Mouse (Mus musculus) heart, postnatal 0 days (tissue): ENCODE results near the gene Crat. TPM values are rescaled to one million over a fixed set of nuclear protein-coding genes. Genes with fewer than 3 reads are reported as not detected.

Experiments
- ATAC-seq: fragments of 200-750 bp; cut with Nextera tagmentation; 2 replicates; pipeline ENCODE4 v1.8.0; 2017; ENCODE audit warnings: low read depth, moderate number of reproducible peaks, moderate library complexity; ENCODE audit not compliant: insufficient read depth
- DNase-seq: peaks from one replicate; pipeline ENCODE4 v3.0.0-alpha.2; 2016; ENCODE audit warnings: low spot score
- H3K27ac ChIP-seq: fragments of 300-500 bp; sonication (generic); 2 replicates; pipeline ENCODE4 v1.5.1; 2014; ENCODE audit warnings: low read depth, mild to moderate bottlenecking
- H3K27me3 ChIP-seq: fragments of 300-500 bp; sonication (generic); 2 replicates; pipeline ENCODE4 v1.6.1; 2014; ENCODE audit warnings: low read length, mixed read lengths; ENCODE audit not compliant: control insufficient read depth, insufficient read depth
- H3K36me3 ChIP-seq: fragments of 300-500 bp; sonication (generic); replicated peaks from 2 replicates; pipeline ENCODE4 v1.6.1; 2014; ENCODE audit warnings: low read length, mixed read lengths; ENCODE audit not compliant: control insufficient read depth, insufficient read depth
- H3K4me1 ChIP-seq: fragments of 300-500 bp; sonication (generic); 2 replicates; pipeline ENCODE4 v1.6.1; 2014; ENCODE audit warnings: antibody characterized with exemption; ENCODE audit not compliant: control insufficient read depth, insufficient read depth
- H3K4me2 ChIP-seq: fragments of 300-500 bp; sonication (generic); 2 replicates; pipeline ENCODE4 v1.6.1; 2014; ENCODE audit warnings: low read depth, mild to moderate bottlenecking, low read length, moderate library complexity
- H3K4me3 ChIP-seq: fragments of 300-500 bp; sonication (generic); 2 replicates; pipeline ENCODE4 v1.5.1; 2014; ENCODE audit warnings: low read depth, low read length
- H3K9ac ChIP-seq: fragments of 300-500 bp; sonication (generic); replicated peaks from 2 replicates; pipeline ENCODE4 v1.6.1; 2014; ENCODE audit warnings: low read depth, low read length, mixed read lengths
- H3K9me3 ChIP-seq: fragments of 300-500 bp; sonication (generic); replicated peaks from 2 replicates; pipeline ENCODE4 v1.6.1; 2016; ENCODE audit warnings: low read length; ENCODE audit not compliant: control insufficient read depth
- CTCF ChIP-seq: IDR thresholded peaks from 2 replicates; pipeline ENCODE4 v1.5.1; 2016; ENCODE audit warnings: antibody characterized with exemption, control low read depth, low read depth
- EP300 ChIP-seq: IDR thresholded peaks from 2 replicates; pipeline ENCODE4 v1.6.1; 2016; ENCODE audit warnings: antibody characterized with exemption, low read depth
- WGBS: fragments of 180-500 bp; shearing (Covaris S2); extraction: QIAGEN DNeasy Blood & Tissue Kit; methylation state at CpG from one replicate; pipeline ENCODE4 v1.1.7; 2014; 5-methylcytosine and 5-hydroxymethylcytosine counted together
- polyA plus RNA-seq: library from polyadenylated mRNA; unstranded; fragments of >200 nt; fragmentation: Nextera tagmentation; extraction: Ambion mirVana; gene quantifications from 2 replicates; pipeline ENCODE4 v1.2.1, GENCODE M21; 2015
- total RNA-seq: library from RNA; depleted of rRNA; stranded (reverse); fragments of >200 nt; gene quantifications from 2 replicates; pipeline ENCODE4 v1.2.3, GENCODE M21; 2014; ENCODE audit warnings: low replicate concordance

The Crat gene
- total and polyA plus RNA-seq, 2 experiments from 2014 or later = 263 to 413 TPM

GRCm38 (mm10) chr2:30362865-30363264 lies 52.7 kb downstream of the Crat start:
- Histone ChIP-seq H3K27me3 (no peaks in the 10 kb centered on the region), H3K36me3 (peaks cover 11% of the 10 kb centered on the region), H3K27ac (no peak overlapping the region), H3K4me3 (no peak overlapping the region), H3K9me3 (no peaks in the 10 kb centered on the region), H3K4me1 (peaks cover 22% of the 10 kb centered on the region), H3K9ac (no peak overlapping the region), H3K4me2 (no peak overlapping the region)
- WGBS = 71% methylated on average over 5 of the region's 5 CpGs
- ATAC-seq (no peak), DNase-seq (no peak)
- no peak for TF ChIP-seq EP300
- TF ChIP-seq CTCF = no peak

GRCm38 (mm10) chr2:30360626-30361025 lies 55.0 kb downstream of the Crat start:
- H3K9ac ChIP-seq = no peak overlapping the region
- no peak for ATAC-seq
- no peak overlapping the region for H3K4me2 ChIP-seq
- 72% methylated on average over 10 of the region's 10 CpGs for WGBS
- no peak overlapping the region for H3K4me3 ChIP-seq
- TF ChIP-seq EP300 (no peak), CTCF (no peak)
- no peak for DNase-seq
- H3K9me3 ChIP-seq = no peaks in the 10 kb centered on the region
- H3K4me1 ChIP-seq = peaks cover 30% of the 10 kb centered on the region
- no peaks in the 10 kb centered on the region for H3K36me3 ChIP-seq
- H3K27me3 ChIP-seq = no peaks in the 10 kb centered on the region
- H3K27ac ChIP-seq = no peak overlapping the region

DNA sequence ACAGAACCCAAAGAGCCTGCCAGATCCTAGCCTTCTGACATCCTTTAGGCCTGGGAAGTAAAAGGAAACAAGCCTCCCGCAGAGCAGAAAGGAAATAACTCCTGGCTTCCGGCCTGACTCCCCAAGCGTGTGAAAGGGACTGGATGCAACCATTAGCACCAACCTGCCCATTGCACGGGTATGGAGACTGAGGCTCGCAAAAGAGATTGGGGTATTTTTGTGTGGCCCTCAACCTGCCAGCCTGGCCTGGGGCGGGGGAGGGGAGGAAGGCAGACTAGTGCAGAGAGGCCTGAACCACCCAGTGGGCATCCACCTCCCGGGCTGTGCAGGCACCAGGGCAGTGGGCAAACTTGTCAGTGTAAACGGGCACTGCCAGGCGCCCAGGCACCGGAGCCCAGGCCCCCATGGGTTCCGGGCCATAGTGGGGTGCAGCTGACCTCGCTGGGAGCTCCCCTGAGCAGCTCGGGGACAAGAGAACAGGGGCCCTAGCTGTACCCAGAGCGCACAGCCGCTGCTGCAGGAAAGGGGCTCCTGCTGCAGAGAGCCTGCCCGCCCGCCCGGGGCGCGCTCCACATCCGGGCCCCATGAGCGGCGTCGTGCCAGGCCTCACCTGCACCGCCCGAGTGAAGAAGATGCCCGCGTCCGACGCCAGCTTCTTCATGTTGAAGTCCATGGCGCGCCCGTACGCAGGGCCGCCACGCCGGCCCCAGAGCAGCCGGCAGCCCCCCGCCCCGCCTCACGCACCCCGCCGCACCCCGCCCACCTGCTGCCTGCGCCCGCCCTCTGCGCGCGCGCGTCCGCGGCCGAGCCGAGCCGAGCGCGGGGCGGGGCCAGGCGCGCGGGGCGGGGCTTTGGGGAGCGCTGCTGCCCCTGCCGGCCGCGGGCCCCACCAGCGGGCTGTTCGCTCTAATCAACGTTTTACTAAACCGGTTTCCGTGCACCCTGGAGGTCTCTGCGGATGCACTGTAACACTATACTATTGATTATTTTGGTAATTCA lies 56.8 kb downstream of the Crat start, which contains the start of gene Sh3glb2:
TSS of gene Sh3glb2 (minus strand) at position 805 of the 999 bp plus-strand sequence.
- Histone ChIP-seq H3K4me2 (peak within 1 kb of the TSS; percentile 89), H3K4me3 (peak within 1 kb of the TSS; percentile 84), H3K27ac (peak within 1 kb of the TSS; percentile 84), H3K9ac (peak within 1 kb of the TSS; percentile 65), H3K4me1 (peaks cover 26% of the 10 kb centered on the region), H3K27me3 (no peaks in the 10 kb centered on the region), H3K9me3 (no peaks in the 10 kb centered on the region), H3K36me3 (peaks cover 14% of the 10 kb centered on the region)
- WGBS = 2% methylated on average over 53 of the region's 73 CpGs
- ATAC-seq (peak; percentile 69), DNase-seq (peak; percentile 80)
- 0 out of 2 replicates have a peak, but pooled peaks have one; percentile 31 for TF ChIP-seq EP300
- TF ChIP-seq CTCF = peak; percentile 19

DNA sequence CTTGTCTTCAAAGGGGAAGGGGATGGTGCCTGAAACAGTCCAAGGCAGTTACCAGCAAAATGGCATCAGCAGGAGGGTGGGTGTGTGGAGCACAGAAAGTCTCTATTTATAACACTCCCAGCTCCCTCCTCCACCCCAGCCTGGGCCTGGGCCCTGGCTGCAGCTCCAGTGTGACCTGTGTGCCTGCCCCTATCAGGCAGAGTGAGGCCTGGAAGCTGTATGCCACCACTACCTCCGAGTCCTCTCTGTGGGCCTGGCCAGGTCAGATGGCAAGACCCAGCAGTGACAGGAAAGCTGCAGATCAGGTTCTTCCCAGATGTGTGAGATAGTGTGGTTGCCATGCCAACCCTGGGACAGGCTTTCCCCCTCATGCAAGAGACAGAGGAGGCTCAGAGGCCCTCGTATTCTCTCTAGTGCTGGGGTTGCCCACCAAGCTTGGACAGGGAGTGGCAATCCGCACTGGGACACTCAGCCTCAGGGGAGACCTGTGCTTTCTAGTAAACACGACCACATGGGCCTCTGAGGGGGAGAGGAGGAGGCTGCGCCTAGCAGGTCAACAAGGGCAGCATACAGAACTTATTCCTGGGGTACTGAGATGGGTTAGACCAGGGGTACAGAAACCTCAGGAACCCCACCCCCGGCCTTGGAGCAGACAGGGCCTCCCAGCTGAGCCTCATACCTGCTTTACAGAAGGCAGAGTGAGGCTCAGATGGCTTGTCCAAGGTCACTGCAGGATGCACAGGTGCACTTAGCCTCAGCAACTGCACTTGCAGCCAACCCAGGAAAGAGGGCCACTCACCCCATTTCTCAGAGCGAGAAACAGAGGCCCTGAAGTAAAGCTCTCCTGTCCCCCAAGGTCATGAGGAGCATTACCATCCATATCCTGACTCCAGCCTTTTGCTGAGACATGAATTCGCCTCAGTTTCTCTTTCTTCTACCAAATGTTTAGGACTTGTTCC lies 57.8 kb downstream of the Crat start:
- Histone ChIP-seq H3K9ac (peak overlapping the region; percentile 65), H3K27ac (peak overlapping the region; percentile 84), H3K27me3 (no peaks in the 10 kb centered on the region), H3K4me3 (peak overlapping the region; percentile 84), H3K4me1 (peaks cover 26% of the 10 kb centered on the region), H3K4me2 (peak overlapping the region; percentile 89), H3K36me3 (peaks cover 24% of the 10 kb centered on the region), H3K9me3 (no peaks in the 10 kb centered on the region)
- DNase-seq (no peak), ATAC-seq (peak; percentile 40; the same call in 1 of the 2 replicates)
- no peak for TF ChIP-seq EP300
- TF ChIP-seq CTCF = no peak
- 37% methylated on average over 8 of the region's 8 CpGs for WGBS

DNA sequence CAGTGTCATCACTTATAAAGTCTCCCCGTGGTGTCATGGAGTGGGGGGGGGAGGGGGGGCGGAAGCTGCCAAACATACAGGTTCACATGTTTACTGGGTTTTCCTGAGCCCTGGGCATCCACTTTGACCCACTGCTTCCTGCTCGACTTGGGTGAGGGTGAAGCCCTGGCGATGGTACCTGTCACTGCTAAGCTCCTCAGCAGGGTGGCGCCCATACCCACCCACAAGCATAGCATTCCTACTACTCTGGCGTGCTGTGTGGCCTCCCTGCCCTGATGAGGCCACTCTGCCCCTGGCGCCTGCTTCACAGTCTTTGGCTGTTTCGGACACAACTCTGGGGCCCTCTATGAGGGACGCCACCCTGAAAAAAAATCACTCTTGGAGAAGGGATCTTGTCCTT lies 58.7 kb downstream of the Crat start:
- peaks cover 32% of the 10 kb centered on the region for H3K36me3 ChIP-seq

More for the DNA sequence above, 58.7 kb downstream of the Crat start:
- ATAC-seq (no peak), DNase-seq (no peak)
- 46% methylated on average over 9 of the region's 9 CpGs for WGBS
- Histone ChIP-seq H3K4me3 (no peak overlapping the region), H3K4me2 (no peak overlapping the region), H3K27me3 (no peaks in the 10 kb centered on the region), H3K9me3 (no peaks in the 10 kb centered on the region), H3K4me1 (peaks cover 26% of the 10 kb centered on the region), H3K27ac (peak overlapping the region; percentile 84; the same call in 1 of the 2 replicates), H3K9ac (no peak overlapping the region; the same call in 1 of the 2 replicates)
- TF ChIP-seq EP300 (no peak), CTCF (no peak)
